Mouse (Mus musculus) frontal cortex, adult (tissue): Measurements from ENCODE around the gene Grn.
A peak's percentile ranks its signal among the peaks of the same experiment; 100 is the strongest.
"Not testable (repeated sequence)": the region's sequence is repeated elsewhere in the genome, so short reads cannot be mapped to it uniquely, and the experiment has no call there.

Experiments
- ATAC-seq: cut with Nextera tagmentation; 2 replicates; pipeline ENCODE4 v1.9.2; 2017; ENCODE audit warnings: mild to moderate bottlenecking, moderate library complexity, mixed read lengths; ENCODE audit not compliant: low TSS enrichment

Gene Grn

GRCm38 (mm10) chr11:102400513-102401084 is 29.5 kb upstream of the Grn start:
- ATAC-seq, result no peak

GRCm38 (mm10) chr11:102401898-102402500 is 28.1 kb upstream of the Grn start:
- no peak for ATAC-seq

GRCm38 (mm10) chr11:102403657-102404056 is 26.5 kb upstream of the Grn start:
- ATAC-seq, result no peak

GRCm38 (mm10) chr11:102404161-102405010 is 25.7 kb upstream of the Grn start:
- no peak for ATAC-seq

- no peak for ATAC-seq
Observed at GRCm38 (mm10) chr11:102405544-102406285, 24.4 kb upstream of the Grn start.

GRCm38 (mm10) chr11:102406401-102406800 is 23.7 kb upstream of the Grn start:
- ATAC-seq, result no peak

- peak; percentile 54; the same call in 1 of the 2 replicates for ATAC-seq
Observed at GRCm38 (mm10) chr11:102406900-102407833, 22.9 kb upstream of the Grn start.

GRCm38 (mm10) chr11:102407834-102408215 is 22.3 kb upstream of the Grn start, which contains the start of gene Slc25a39:
Gene Slc25a39, minus strand, starts transcription at chr11:102407946.
- ATAC-seq, result no peak

- ATAC-seq, result peak; percentile 83
Observed at GRCm38 (mm10) chr11:102408344-102408876, 21.7 kb upstream of the Grn start.

GRCm38 (mm10) chr11:102408888-102409794 is 21.0 kb upstream of the Grn start:
- ATAC-seq, result no peak

GRCm38 (mm10) chr11:102409795-102410330 is 20.3 kb upstream of the Grn start:
- no peak for ATAC-seq

GRCm38 (mm10) chr11:102410345-102410744 is 19.8 kb upstream of the Grn start:
- ATAC-seq, result not testable (repeated sequence)

GRCm38 (mm10) chr11:102411061-102411460 is 19.1 kb upstream of the Grn start:
- no peak for ATAC-seq

GRCm38 (mm10) chr11:102411704-102412103 is 18.4 kb upstream of the Grn start:
- ATAC-seq, result peak; percentile 42; the same call in 1 of the 2 replicates

- no peak for ATAC-seq
Observed at GRCm38 (mm10) chr11:102413059-102413458, 17.1 kb upstream of the Grn start.

GRCm38 (mm10) chr11:102415034-102415802 is 14.9 kb upstream of the Grn start:
- no peak for ATAC-seq

GRCm38 (mm10) chr11:102417160-102417559 is 13.0 kb upstream of the Grn start:
- no peak for ATAC-seq

GRCm38 (mm10) chr11:102418887-102419286 is 11.2 kb upstream of the Grn start:
- no peak for ATAC-seq
